Mouse (Mus musculus): ENCODE results near the gene Zfp791.

DNA sequence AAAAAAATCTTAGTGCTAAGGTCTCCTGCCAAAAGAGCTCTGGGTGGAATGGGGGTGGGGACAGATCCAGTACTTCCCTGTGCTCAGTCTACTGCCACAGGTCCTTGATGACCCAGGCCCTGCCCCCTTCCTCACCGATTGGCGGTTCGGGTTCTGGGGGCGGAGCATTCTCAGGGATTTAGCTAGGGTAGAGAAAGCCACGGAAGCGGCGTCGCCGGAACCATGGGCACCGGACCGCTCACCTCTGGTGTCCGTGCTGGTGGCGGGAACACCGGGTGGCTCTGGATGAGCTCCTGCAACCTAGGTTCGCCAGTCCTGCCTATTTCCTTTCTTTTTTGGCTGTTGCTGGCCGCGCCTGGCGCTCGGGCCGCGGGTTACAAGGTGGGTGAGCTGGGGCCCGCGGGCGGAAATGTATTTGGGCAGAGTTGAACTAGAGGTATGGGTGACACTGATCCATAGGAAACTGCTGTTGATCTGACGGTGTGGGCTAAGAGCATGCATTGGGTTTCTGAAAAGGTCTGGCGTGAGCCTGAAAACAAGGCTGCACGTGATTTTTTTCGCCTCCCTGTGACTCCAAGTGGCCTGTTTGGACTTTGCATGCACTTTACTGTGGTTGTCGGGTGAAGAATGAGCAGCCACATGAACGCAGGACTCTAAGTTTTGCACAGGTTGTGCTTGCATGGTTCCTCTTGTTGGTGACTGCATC is 39.6 kb downstream of the Zfp791 start, which contains the start of gene Man2b1:
- peak; percentile 36; the same call in 1 of the 2 replicates for TF ChIP-seq CTCF (IDR thresholded peaks at IDR 0.05; ENCODE audit: extremely low read depth, insufficient read length, insufficient replicate concordance, low read depth, low read length)
- peak; percentile 92 for TF ChIP-seq POLR2A (IDR thresholded peaks at IDR 0.05; ENCODE audit: low read depth, low read length)

Data from small intestine, adult 2 months (tissue).